Mouse (Mus musculus) spleen, adult 2 months (tissue): ENCODE measurements around the gene Vmn2r23.
"Not testable (repeated sequence)": the region's sequence is repeated elsewhere in the genome, so short reads cannot be mapped to it uniquely, and the experiment has no call there.

ENCODE experiments used
- CTCF ChIP-seq: fragments of 200-500 bp; IDR thresholded peaks from 2 replicates; pipeline ENCODE4 v1.5.1; 2011; ENCODE audit warnings: mild to moderate bottlenecking, inconsistent platforms; ENCODE audit not compliant: insufficient read depth, insufficient read length, insufficient replicate concordance; ENCODE audit errors: extremely low read depth
- POLR2A ChIP-seq: fragments of 200-500 bp; IDR thresholded peaks from 2 replicates; pipeline ENCODE4 v1.6.1; 2011; ENCODE audit warnings: low read depth, low read length, inconsistent platforms

DNA sequence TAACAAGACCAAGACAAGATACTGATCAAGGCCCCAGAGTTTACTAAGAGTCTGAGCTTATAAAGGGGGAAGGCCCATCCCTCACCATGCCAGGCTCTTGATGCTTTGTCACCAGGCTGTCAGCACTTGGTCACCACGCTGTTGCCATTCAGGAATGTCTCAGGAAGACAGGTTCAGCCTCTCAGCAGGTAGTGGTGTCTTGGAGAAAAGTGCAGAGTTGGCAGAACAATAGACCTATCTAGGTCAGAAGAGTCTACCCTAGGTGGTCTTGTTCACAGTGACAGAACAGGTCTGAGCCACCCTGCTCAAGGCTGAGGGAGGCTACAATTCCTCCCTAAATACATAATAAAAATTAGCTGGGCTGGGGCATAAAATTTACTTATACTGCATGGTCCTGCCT is 5.8 kb upstream of the Vmn2r23 start:
- TF ChIP-seq CTCF, POLR2A: not testable (repeated sequence)
